Mouse (Mus musculus) hematopoietic multipotent progenitor cell, adult 10-12 weeks (in vitro differentiated cells): ENCODE data around the gene Nipsnap3b. TPM values are rescaled to one million over a fixed set of nuclear protein-coding genes. Genes with fewer than 3 reads are reported as not detected.

Source experiments
- polyA plus RNA-seq: library from polyadenylated mRNA; stranded (reverse); fragments of >175 nt; gene quantifications from 2 replicates; pipeline ENCODE4 v1.2.3, GENCODE M21; 2012; ENCODE audit warnings: low replicate concordance

The Nipsnap3b gene
- polyA plus RNA-seq, result 41.0 and 49.2 TPM in 2 replicates

GRCm38 (mm10) chr4:53011732-53012361 is at the start of gene Nipsnap3b:
Gene Nipsnap3b, plus strand, starts transcription at chr4:53011880.

GRCm38 (mm10) chr4:52964247-52964646 is 47.4 kb upstream of the Nipsnap3b start, which contains the start of gene Olfr270:
Gene Olfr270, plus strand, starts transcription at chr4:52964547.

GRCm38 (mm10) chr4:52989248-52989647 is 22.4 kb upstream of the Nipsnap3b start, which contains the start of gene Nipsnap3a:
Gene Nipsnap3a, plus strand, starts transcription at chr4:52989272.

Other genes with a start within 250 kb of the Nipsnap3b start
- gene Olfr275, start 197.3 kb upstream of the Nipsnap3b start, polyA plus RNA-seq, result not detected in 2 replicates
- not detected in 2 replicates for gene Olfr273, start 152.6 kb upstream of the Nipsnap3b start, polyA plus RNA-seq
- not detected in 2 replicates for gene Olfr272, start 92.7 kb upstream of the Nipsnap3b start, polyA plus RNA-seq
- not detected in 2 replicates for gene Olfr270, start 47.3 kb upstream of the Nipsnap3b start, polyA plus RNA-seq
- not detected in 2 replicates for gene Nipsnap3a, start 22.6 kb upstream of the Nipsnap3b start, polyA plus RNA-seq
- 3.9 and 8.3 TPM in 2 replicates for gene Abca1, start 148.0 kb downstream of the Nipsnap3b start, polyA plus RNA-seq